Mouse (Mus musculus): ENCODE data around the gene Fcor. TPM values are rescaled to one million over a fixed set of nuclear protein-coding genes. Genes with fewer than 3 reads are reported as not detected.

Gene Fcor
- total RNA-seq, 4 experiments from 2014 or later, result 0.86 to 0.97 TPM; not detected in 2

- DNase-seq (ENCODE audit: low spot score), result no peak
Observed at GRCm38 (mm10) chr8:3674671-3675070, 2.5 kb upstream of the Fcor start.

- no peak for DNase-seq (ENCODE audit: low spot score)
Observed at GRCm38 (mm10) chr8:3670388-3670787, 1.8 kb downstream of the Fcor start.

DNA sequence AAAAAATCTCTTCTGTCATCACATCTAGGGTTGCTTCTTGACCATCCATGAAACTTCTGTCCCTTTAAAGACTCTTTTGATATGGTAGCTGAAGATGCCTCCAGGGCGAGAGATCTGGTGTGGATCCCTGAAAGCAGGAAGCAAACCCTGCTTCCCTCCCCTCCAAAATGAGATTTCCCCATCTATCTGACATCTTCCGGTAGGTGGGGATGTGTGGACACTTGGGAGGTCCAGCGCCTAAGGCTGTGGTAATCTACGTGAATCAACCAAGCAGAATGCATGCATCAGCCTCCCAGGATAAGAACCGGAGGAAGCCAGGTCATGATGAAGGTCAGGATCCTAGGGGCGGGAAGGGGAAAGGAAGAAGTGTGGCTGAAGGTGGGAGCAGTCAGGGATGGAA, 6.7 kb downstream of the Fcor start, which contains the start of gene Mcemp1:
Mcemp1 (plus strand) TSS at position 248 of the 400 bp plus-strand sequence.
- DNase-seq (ENCODE audit: low spot score), result no peak

DNA sequence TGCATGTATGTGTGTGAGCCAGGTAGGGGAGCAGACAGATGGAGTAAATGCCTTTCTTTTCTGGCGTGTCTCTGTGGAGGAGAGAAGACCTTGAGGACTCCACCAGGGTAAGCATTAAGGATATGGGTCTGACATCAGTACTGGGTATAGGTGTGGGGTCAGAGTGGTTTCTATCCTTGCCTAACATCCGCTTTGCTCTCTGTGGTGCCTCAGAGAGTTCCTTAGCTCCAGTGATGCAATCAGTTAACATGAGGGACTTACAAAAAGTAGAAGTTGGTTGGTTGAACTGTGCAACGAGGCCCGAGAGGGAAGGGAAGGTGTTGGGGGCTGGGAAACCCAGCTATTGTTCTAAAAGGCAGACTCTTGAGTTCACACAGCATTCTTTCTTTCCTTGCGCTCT, 7.8 kb downstream of the Fcor start:
- no peak for DNase-seq (ENCODE audit: low spot score)

DNA sequence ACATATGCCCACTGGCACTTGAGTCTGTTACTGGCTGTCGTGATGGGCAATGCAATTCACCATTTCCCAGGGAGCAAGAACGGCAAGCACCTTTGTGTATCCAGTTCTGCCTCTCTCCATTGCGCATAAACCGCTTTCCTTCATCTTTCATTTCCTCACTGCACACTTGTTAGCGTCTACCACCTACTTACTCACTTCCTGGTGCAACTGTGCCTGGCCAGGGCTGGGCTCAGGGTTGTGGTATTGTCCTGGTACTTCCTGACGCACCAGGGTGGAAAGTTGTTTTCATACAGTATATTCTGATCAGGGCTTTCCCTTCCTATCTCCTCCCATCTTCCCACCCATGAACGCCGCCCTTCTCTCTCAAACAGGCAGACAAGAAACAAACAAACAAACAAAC, 11.3 kb downstream of the Fcor start:
- DNase-seq (ENCODE audit: low spot score), result no peak

DNA sequence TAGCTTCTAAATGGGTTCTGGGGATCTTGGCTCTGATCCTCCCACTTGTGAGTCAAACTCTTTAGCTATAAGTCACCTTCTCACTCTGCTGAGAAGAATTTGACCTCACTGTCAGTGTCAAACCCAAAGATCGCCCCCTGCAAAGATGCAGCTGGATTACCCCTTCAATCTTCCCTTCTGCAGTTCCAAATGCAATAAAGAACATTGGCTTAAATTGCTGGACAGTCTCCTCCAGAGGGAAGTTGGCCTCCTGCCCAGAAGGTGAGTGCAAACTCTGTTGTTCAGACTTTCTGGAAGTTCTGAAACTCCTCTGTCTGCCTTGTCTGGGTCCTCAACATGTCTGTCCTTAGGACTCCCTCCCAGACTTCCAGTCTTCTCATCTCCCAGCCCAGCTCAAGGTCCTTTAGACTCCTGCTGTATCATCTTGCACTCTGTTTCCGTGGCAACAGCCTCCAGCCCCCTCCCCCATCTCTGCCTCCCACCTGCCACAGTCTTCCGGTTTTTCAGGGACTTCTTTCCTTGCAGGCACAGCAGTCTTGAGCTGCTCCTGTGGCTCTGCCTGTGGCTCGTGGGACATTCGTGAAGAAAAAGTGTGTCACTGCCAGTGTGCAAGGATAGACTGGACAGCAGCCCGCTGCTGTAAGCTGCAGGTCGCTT, 15.3 kb downstream of the Fcor start:
- DNase-seq (ENCODE audit: low spot score), result no peak

DNA sequence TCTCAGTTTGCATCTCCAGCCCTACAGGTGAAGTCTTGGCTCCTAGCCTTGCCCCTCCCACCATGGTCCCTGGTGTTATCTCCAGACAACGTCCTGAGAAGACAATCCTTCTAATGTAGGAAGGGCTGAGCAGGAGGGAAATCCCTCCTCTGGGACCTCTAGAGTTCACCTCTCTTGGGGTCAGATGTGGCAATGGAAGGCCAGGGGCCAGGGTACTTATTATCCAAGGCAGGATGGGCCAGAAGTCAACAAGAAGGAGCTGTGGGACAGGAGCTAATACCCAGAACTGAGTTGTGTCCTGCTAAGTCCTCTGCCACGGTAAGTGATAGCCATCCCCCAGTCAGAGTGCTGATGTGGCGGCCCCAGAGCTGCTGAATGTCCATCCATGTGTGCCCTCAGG, 16.6 kb downstream of the Fcor start, which contains the start of gene Retn:
Retn (plus strand) TSS at position 245 of the 400 bp plus-strand sequence.
- no peak for DNase-seq (ENCODE audit: low spot score)

GRCm38 (mm10) chr8:3654726-3655508, 17.2 kb downstream of the Fcor start:
- no peak for DNase-seq (ENCODE audit: low spot score)

- no peak for DNase-seq (ENCODE audit: low spot score)
Observed at GRCm38 (mm10) chr8:3652845-3653244, 19.3 kb downstream of the Fcor start.

DNA sequence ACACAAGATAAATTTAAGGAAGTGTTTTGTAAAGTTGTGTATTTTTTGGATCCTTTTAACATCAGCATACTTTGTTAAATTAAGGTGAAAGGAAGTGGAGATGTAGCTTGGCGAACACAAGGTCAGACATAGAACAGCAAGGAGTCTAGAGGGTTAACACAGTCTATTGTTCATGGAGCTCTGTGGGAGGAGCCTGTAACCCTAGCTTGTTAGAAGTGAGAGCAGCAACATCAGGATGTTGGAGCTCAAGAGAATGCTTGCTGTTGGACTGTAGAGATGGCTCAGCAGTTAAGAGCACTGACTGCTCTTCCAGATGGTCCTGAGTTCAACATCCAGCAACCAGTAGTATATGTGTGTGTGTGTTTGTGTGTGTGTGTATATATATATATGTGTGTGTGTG, 23.2 kb downstream of the Fcor start:
- no peak for DNase-seq (ENCODE audit: low spot score)

GRCm38 (mm10) chr8:3648268-3648667, 23.9 kb downstream of the Fcor start:
- no peak for DNase-seq (ENCODE audit: low spot score)

- DNase-seq (ENCODE audit: low spot score), result no peak
Observed at GRCm38 (mm10) chr8:3647561-3647960, 24.6 kb downstream of the Fcor start.

GRCm38 (mm10) chr8:3646824-3647531, 25.2 kb downstream of the Fcor start:
- DNase-seq (ENCODE audit: low spot score), result no peak

GRCm38 (mm10) chr8:3645804-3646203, 26.4 kb downstream of the Fcor start:
- DNase-seq (ENCODE audit: low spot score), result no peak

GRCm38 (mm10) chr8:3631478-3631875, 40.7 kb downstream of the Fcor start:
- DNase-seq (ENCODE audit: low spot score), result no peak

- no peak for DNase-seq (ENCODE audit: low spot score)
Observed at GRCm38 (mm10) chr8:3630647-3631477, 41.3 kb downstream of the Fcor start, which contains the start of gene Stxbp2. TSS of gene Stxbp2 (plus strand) at chr8:3630955.

- DNase-seq (ENCODE audit: low spot score), result no peak
Observed at GRCm38 (mm10) chr8:3628014-3628413, 44.1 kb downstream of the Fcor start.

GRCm38 (mm10) chr8:3626971-3627370, 45.2 kb downstream of the Fcor start:
- DNase-seq (ENCODE audit: low spot score), result no peak

DNA sequence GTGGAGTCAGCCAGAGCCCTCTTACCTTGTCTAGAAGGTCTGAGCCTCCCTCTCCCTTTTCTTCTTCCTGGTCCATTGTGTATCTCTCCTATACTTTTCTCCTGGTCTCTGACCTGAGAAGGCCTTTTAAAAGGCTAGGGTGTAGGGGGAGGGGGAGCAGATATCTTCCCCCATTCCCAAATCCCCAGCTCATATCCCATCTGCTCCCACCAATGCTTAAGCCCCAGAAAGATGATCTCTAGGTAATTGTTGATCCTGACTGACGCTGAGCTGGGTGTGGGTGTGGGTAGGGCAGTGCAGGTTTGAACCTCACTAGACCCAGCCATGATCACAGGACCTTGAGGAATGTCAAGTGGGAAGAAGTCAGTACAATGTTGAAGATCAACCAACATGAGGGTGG, 46.7 kb downstream of the Fcor start, which contains the start of gene Pcp2:
Pcp2 (minus strand) TSS at position 101 of the 400 bp plus-strand sequence.
- DNase-seq (ENCODE audit: low spot score), result no peak

GRCm38 (mm10) chr8:3622119-3622518, 50.0 kb downstream of the Fcor start:
- DNase-seq (ENCODE audit: low spot score), result no peak
